Mouse (Mus musculus) forebrain, embryonic 15.5 days (tissue): ENCODE measurements at regions not wholly inside any gene's neighbourhood (a gene's known extent, or its start where the extent isn't known, plus 50 kb on each side); places are given as distances from the start of the nearest gene placed in this dataset.

Experiments
- ATAC-seq: fragments of 200-750 bp; cut with Nextera tagmentation; replicated peaks from 2 replicates; pipeline ENCODE4 v1.8.0; 2017; ENCODE audit warnings: mild to moderate bottlenecking, moderate TSS enrichment, moderate library complexity
- H3K27ac ChIP-seq: fragments of 300-500 bp; sonication (generic); replicated peaks from 2 replicates; pipeline ENCODE4 v1.5.1; 2015; ENCODE audit warnings: mild to moderate bottlenecking, inconsistent platforms
- H3K27me3 ChIP-seq: fragments of 300-500 bp; sonication (generic); 2 replicates; pipeline ENCODE4 v1.6.1; 2015; ENCODE audit warnings: inconsistent platforms
- H3K36me3 ChIP-seq: fragments of 300-500 bp; sonication (generic); 2 replicates; pipeline ENCODE4 v1.6.1; 2015; ENCODE audit warnings: mild to moderate bottlenecking, inconsistent platforms
- H3K4me1 ChIP-seq: fragments of 300-500 bp; sonication (generic); 2 replicates; pipeline ENCODE4 v1.6.1; 2015; ENCODE audit warnings: inconsistent platforms
- H3K4me2 ChIP-seq: fragments of 300-500 bp; sonication (generic); replicated peaks from 2 replicates; pipeline ENCODE4 v1.6.1; 2015; ENCODE audit warnings: mild to moderate bottlenecking, inconsistent platforms
- H3K4me3 ChIP-seq: fragments of 300-500 bp; sonication (generic); 2 replicates; pipeline ENCODE4 v1.5.1; 2015; ENCODE audit warnings: mild to moderate bottlenecking, inconsistent platforms
- H3K9ac ChIP-seq: fragments of 300-500 bp; sonication (generic); replicated peaks from 2 replicates; pipeline ENCODE4 v1.6.1; 2015; ENCODE audit warnings: mild to moderate bottlenecking, inconsistent platforms
- H3K9me3 ChIP-seq: fragments of 300-500 bp; sonication (generic); 2 replicates; pipeline ENCODE4 v1.6.1; 2016; ENCODE audit warnings: inconsistent platforms
- WGBS: fragments of 180-500 bp; shearing (Covaris S2); methylation state at CpG from one replicate; pipeline ENCODE4 v1.1.7; 2015; ENCODE audit warnings: mixed read lengths; 5-methylcytosine and 5-hydroxymethylcytosine counted together

DNA sequence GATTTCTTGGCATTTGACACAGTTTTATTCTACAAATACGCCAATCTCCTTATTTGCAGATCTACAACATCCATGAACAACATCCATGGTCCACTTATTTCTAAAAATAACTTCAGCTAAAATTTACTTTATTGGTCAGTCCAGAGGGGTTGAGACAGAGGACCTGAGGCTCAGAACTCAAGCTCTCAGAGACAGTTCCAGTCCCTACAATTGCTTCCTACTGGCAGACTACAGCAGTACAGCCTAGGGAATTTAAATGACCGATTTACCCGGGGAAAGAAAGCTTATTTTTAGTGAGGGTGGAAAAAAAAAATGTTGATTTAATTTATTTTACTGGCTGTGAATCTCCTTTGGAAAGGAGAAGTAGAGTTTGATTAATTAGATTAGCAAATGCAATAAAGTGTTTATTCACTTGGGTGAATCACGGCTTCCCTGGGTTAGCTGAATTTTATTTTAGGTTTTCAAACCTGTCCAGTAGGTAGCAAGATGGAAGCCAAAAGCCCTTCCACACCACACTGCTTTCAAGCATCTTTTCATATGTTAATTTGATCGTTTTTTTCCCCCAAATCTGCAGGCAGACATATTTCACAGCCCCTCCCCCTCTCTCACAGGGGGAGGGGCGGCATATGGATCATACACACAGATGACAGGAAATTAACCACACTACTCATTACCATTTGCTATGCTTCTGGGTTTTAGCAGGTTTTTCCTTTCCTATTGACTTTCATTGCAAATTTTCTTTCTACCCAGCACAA lies 143.0 kb downstream of the Sox4 start:
- peak overlapping the region; percentile 91 for H3K27ac ChIP-seq
- no peaks in the 10 kb centered on the region for H3K36me3 ChIP-seq
- 19% methylated on average over 6 of the region's 6 CpGs for WGBS
- H3K4me1 ChIP-seq = peaks cover 60% of the 10 kb centered on the region
- ATAC-seq = peak; percentile 83
- no peaks in the 10 kb centered on the region for H3K9me3 ChIP-seq
- H3K27me3 ChIP-seq = no peaks in the 10 kb centered on the region
- peak overlapping the region; percentile 16; the same call in 1 of the 2 replicates for H3K4me2 ChIP-seq
- H3K9ac ChIP-seq = no peak overlapping the region
- no peak overlapping the region for H3K4me3 ChIP-seq

DNA sequence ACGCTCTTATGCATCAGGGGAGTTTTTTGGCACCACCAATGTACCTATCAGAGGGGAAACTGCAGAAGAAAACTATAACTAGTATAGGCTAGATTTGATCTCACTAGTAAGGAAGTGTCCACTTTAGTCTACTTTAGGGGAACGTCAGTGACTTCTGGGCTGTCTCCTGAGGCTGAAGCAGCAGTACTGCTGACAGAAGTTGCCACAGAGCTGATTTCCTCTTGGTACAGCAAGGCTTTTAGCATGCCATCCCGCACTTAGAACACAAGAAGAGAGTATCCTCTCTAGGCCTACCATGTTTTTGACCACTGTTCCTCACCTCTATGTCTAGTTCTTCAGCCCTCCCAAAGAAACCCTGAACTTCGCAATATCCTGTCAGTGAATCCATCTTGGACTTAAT lies 148.2 kb downstream of the Sox4 start:
- 61% methylated on average over 4 of the region's 4 CpGs for WGBS
- no peak overlapping the region for H3K9ac ChIP-seq
- no peaks in the 10 kb centered on the region for H3K27me3 ChIP-seq

DNA sequence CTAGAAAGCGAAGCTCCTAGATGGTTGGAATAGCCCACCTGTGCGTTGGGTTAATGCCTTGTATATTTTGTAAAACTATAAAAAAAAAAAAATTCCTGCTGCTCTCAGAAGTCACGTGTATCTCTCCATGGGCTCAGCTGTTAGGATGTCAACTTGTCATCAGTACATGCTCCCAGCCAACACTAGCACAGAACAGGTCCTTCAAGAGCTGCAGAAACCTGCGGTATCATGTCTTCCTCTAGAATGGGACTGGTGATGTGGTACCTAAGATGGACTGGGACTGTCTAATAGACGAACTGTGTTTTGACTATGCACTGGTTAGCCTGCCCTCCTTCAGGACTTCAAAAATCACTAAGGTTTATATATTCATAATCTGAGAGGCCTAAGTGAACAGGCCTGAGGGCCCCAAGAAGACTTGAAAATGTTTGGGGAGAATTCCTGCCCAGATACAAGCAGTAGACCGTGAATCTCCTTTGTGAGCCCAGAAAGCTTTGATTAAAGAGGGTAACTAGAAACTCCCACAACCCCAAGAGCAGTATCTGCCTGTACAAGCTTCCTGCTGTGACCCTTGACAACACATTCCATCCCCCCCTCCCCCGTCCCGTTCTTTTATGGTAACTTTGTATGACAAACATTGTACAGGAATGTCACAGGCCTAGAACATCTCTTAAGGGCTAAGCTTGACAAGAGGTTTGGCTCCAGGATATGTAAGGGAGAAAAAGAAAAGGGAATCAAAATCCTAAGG lies 152.1 kb downstream of the Sox4 start:
- WGBS = 38% methylated on average over 8 of the region's 8 CpGs
- H3K4me2 ChIP-seq = no peak overlapping the region
- no peak overlapping the region for H3K9ac ChIP-seq
- no peak overlapping the region for H3K4me3 ChIP-seq
- H3K27me3 ChIP-seq = no peaks in the 10 kb centered on the region
- peak overlapping the region; percentile 25 for H3K27ac ChIP-seq
- H3K36me3 ChIP-seq = no peaks in the 10 kb centered on the region
- no peaks in the 10 kb centered on the region for H3K9me3 ChIP-seq
- peaks cover 44% of the 10 kb centered on the region for H3K4me1 ChIP-seq
- ATAC-seq = no peak

More for the DNA sequence above, 148.2 kb downstream of the Sox4 start:
- no peak overlapping the region for H3K4me3 ChIP-seq
- no peak for ATAC-seq
- H3K9me3 ChIP-seq = no peaks in the 10 kb centered on the region
- no peak overlapping the region for H3K27ac ChIP-seq
- H3K4me1 ChIP-seq = peaks cover 45% of the 10 kb centered on the region
- no peaks in the 10 kb centered on the region for H3K36me3 ChIP-seq
- H3K4me2 ChIP-seq = no peak overlapping the region

DNA sequence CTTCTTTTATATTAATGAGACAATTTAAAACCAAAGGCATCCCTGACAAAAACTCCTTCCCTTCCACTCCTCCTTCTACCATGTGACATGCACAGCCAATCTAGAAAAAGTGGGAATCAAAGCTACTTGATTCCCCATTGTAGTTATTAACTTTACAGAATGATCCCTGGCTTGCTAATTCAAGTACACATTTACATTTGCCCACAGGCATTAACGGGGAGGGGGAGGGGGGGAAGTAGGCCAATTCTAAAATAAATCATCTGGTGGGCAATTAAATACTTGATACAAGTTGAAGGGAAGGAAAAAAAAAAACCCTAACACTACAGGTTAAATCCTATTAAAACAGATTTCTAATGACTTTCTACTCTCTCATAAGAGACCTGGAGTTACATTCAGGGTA lies 152.8 kb downstream of the Sox4 start:
- H3K9me3 ChIP-seq = no peaks in the 10 kb centered on the region
- WGBS = 17% methylated on average over 1 of the region's 1 CpGs
- no peaks in the 10 kb centered on the region for H3K27me3 ChIP-seq
- H3K9ac ChIP-seq = no peak overlapping the region
- H3K4me1 ChIP-seq = peaks cover 44% of the 10 kb centered on the region
- H3K4me3 ChIP-seq = no peak overlapping the region
- H3K27ac ChIP-seq = 0 out of 2 replicates have a peak overlapping the region, but pooled peaks have one; percentile 37
- no peaks in the 10 kb centered on the region for H3K36me3 ChIP-seq
- H3K4me2 ChIP-seq = no peak overlapping the region
- no peak for ATAC-seq

DNA sequence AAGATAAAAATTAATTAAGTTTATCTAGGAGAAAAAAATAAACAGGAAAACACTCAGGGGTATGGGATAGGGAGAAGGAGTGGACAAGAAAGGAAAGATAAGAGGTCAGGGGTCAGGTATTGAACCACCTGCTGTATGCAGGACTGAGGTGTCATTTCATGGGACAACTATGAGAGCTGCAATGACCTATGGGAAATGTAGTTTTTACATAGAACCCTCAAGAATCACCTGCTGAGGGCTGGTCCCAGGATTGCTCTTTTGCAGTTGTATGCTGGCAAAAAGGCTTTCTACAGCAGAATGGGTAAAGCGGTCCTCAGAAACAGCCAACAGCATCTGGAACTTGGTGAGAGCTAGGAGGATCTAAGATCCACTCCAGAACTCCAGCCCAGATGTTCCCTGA lies 154.0 kb downstream of the Sox4 start:
- Histone ChIP-seq H3K27ac (peak overlapping the region; percentile 33; the same call in 1 of the 2 replicates), H3K4me1 (peaks cover 51% of the 10 kb centered on the region), H3K4me2 (no peak overlapping the region), H3K4me3 (no peak overlapping the region), H3K27me3 (no peaks in the 10 kb centered on the region), H3K9ac (no peak overlapping the region), H3K9me3 (no peaks in the 10 kb centered on the region), H3K36me3 (no peaks in the 10 kb centered on the region)
- ATAC-seq = no peak
- WGBS = 81% methylated on average over 1 of the region's 1 CpGs

DNA sequence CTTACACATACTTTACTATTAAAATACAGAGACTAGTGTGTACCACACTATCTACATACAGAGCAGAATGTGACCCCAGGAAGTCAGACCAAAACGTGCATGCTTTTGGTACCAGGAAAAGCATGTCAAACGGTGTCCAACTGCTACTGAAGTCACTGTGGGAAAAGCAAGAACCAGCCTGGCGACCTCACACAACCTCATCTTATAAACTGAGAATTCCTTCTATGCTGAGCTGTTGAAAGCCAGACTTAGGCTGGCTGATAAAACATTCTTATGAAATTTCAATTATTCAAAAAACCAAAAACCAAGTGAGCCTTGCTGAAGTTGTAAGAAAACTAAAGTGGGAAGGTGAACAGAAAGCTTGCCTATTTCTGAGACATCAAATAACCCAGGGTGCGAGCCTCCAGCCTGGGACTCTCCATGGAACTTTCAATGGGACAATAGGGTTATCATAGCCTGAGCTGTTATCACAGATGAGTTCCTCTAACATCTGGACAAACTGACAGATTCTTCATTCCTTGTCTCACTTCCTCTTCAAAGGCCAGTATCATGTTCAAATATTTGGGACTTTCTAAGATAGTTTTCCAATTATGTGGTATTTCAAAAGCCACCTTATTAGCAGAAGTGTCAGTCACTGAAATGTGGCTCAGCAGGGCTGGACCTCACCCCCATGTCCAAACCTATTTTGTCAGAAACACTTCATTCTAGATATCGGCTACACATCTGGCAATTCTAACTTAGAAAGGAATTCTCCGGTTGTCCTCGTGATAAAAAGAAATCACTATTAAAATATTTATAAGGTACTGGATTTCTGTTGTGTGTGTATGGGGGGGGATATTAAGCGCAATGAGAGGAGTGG lies 155.7 kb downstream of the Sox4 start:
- Histone ChIP-seq H3K9ac (no peak overlapping the region), H3K4me1 (peaks cover 63% of the 10 kb centered on the region), H3K27me3 (no peaks in the 10 kb centered on the region), H3K27ac (no peak overlapping the region), H3K4me2 (no peak overlapping the region), H3K9me3 (no peaks in the 10 kb centered on the region), H3K36me3 (no peaks in the 10 kb centered on the region), H3K4me3 (no peak overlapping the region)
- no peak for ATAC-seq
- WGBS = 74% methylated on average over 8 of the region's 8 CpGs

DNA sequence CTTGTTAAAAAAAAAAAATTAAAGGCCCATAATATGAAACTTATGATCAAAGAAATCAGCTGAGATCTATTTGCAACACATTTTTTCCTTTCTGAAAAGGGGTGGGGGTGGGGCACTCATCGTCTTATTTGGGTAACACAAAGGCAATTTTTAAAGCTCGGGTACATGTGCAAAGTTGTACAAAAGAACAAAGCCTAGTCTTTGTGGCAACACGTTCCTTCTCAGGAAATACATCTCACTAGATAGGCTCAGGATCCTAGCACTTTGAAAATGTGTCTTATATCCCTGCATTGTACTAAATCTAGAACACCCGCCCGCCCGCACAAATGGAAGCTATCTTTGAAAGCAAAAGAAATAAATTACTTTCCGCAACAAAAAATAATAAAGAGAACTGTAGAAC lies 158.2 kb downstream of the Sox4 start:
- Histone ChIP-seq H3K9ac (no peak overlapping the region), H3K4me2 (no peak overlapping the region), H3K4me1 (peaks cover 69% of the 10 kb centered on the region), H3K27ac (peak overlapping the region; percentile 95), H3K36me3 (no peaks in the 10 kb centered on the region), H3K4me3 (no peak overlapping the region), H3K9me3 (no peaks in the 10 kb centered on the region), H3K27me3 (no peaks in the 10 kb centered on the region)
- ATAC-seq = no peak
- 22% methylated on average over 7 of the region's 7 CpGs for WGBS

DNA sequence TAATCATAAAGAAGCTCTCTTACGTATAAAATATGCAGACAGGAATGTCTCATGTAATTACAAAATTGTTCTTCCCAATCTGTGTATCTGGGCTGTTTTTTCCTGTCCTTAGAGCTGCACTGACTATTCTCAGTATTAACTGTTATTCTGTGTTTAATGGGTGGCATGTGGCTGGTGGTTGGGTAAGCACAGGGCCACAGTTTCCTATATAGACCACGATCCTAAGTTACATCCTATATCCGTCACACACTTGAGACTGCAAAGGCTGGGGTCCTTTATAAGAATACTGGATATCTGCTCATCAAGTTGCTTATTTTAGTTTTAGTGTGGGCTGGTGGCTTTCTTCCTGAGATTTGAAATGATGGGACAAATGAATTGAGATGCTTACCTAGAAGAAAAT lies 159.0 kb downstream of the Sox4 start:
- peaks cover 67% of the 10 kb centered on the region for H3K4me1 ChIP-seq
- WGBS = 55% methylated on average over 3 of the region's 3 CpGs

DNA sequence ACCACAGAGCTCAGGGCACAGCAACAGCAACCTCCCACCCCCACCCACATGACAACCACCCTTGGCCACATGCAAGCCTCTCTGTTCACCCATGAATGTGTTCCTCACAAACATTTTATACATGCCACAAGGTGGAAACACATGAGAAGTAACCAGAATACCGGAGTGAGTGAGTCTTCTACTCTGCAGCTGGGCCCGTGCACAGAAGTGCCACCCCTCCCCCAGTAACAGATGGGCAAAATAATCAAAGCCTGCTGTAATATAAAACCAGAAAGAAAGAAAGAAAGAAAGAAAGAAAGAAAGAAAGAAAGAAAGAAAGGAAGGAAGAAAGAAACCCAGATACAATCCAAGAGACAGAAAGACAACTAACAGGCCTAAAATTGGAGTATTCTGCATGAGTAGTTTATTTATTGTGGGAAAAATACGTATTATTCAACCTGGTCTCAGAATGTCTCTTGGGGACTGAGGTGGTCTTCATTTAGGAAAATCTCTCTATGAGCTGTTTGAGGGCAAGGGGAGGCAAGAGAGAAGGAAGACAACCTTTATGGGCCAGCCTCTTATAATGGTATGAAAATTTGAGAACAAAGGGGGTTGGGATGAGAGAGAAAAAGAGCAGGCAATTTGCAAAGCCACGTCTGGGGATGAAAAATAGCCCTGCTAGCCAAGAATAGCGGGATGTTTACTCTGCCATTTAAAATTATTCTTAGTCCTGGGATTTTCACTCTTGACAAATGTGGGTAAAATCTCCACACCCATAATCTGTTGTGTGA lies 160.2 kb downstream of the Sox4 start:
- H3K27me3 ChIP-seq = no peaks in the 10 kb centered on the region
- no peak overlapping the region for H3K4me3 ChIP-seq
- H3K4me2 ChIP-seq = peak overlapping the region; percentile 5
- H3K36me3 ChIP-seq = no peaks in the 10 kb centered on the region
- 6% methylated on average over 5 of the region's 5 CpGs for WGBS
- peak; percentile 60 for ATAC-seq
- H3K9ac ChIP-seq = peak overlapping the region; percentile 20
- H3K27ac ChIP-seq = peak overlapping the region; percentile 95
- peaks cover 65% of the 10 kb centered on the region for H3K4me1 ChIP-seq
- H3K9me3 ChIP-seq = no peaks in the 10 kb centered on the region

More for the DNA sequence above, 159.0 kb downstream of the Sox4 start:
- Histone ChIP-seq H3K9ac (no peak overlapping the region), H3K27me3 (no peaks in the 10 kb centered on the region), H3K4me3 (no peak overlapping the region), H3K27ac (peak overlapping the region; percentile 95), H3K4me2 (no peak overlapping the region), H3K36me3 (no peaks in the 10 kb centered on the region), H3K9me3 (no peaks in the 10 kb centered on the region)
- ATAC-seq = no peak

DNA sequence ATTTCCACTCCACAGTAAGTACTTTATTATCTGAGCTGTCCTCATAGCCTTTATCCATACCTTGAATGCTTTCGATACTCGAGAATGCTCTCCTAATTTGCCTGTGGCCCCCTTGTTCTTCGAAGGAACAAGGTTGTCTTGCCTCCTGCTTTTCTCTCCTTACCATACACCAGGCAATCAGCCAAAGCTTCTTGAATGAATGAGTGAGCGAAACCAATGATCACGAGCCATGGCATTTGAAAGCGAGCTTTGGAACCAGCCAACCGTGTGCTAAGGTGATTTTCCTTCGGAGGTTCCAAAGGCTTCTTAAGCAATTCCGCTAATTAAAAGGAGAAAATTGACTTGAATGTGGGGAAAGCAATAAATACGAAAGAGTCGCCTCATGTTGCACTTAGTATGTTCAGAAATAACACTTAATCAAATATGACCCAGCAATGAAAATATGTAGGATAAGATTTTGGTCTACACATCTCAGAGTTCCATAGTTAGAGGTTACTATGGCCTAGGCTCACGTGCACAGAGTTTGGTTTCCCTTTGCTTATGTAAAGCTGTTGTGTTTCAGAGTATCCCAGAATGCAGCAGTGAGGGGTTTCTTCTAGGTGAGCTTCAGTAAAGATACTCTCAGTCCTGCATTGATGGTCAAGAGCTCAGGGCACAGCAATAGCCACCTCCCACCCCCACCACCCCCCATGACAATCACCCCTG lies 160.9 kb downstream of the Sox4 start:
- no peak overlapping the region; the same call in 1 of the 2 replicates for H3K4me2 ChIP-seq
- no peak overlapping the region for H3K9ac ChIP-seq
- no peaks in the 10 kb centered on the region for H3K36me3 ChIP-seq
- peak; percentile 52 for ATAC-seq
- H3K4me3 ChIP-seq = no peak overlapping the region
- H3K9me3 ChIP-seq = no peaks in the 10 kb centered on the region
- H3K27me3 ChIP-seq = no peaks in the 10 kb centered on the region
- H3K27ac ChIP-seq = peak overlapping the region; percentile 95
- H3K4me1 ChIP-seq = peaks cover 66% of the 10 kb centered on the region
- WGBS = 11% methylated on average over 12 of the region's 12 CpGs

DNA sequence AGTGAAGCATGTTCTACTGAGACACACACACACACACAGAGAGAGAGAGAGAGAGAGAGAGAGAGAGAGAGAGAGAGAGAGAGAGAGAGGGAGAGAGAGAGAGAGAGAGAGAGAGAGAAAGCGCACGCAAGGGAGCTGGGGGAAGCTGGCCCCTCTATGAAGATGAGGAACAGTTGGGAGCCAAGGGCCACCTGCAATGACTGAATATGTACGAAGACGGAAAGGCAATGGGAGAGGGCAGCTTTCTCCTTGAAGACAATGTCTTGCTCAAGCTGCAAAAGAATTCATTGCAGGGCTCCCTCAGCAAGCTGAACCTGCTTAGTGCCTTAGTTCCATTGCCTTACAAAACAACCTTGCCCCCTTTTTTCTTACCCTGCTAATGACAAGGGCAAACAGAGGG lies 163.1 kb downstream of the Sox4 start:
- no peak overlapping the region for H3K4me2 ChIP-seq
- H3K27me3 ChIP-seq = no peaks in the 10 kb centered on the region
- no peak overlapping the region for H3K9ac ChIP-seq
- H3K4me1 ChIP-seq = peaks cover 65% of the 10 kb centered on the region
- no peak for ATAC-seq
- H3K4me3 ChIP-seq = no peak overlapping the region
- WGBS = 34% methylated on average over 4 of the region's 4 CpGs
- H3K27ac ChIP-seq = peak overlapping the region; percentile 95
- no peaks in the 10 kb centered on the region for H3K36me3 ChIP-seq
- H3K9me3 ChIP-seq = no peaks in the 10 kb centered on the region
